Mouse (Mus musculus): ENCODE results near the gene Fndc9. TPM values are rescaled to one million over a fixed set of nuclear protein-coding genes. Genes with fewer than 3 reads are reported as not detected.
A peak's percentile ranks its signal among the peaks of the same experiment; 100 is the strongest.

Fndc9 gene
- total RNA-seq, 4 experiments from 2014 or later: not detected

DNA sequence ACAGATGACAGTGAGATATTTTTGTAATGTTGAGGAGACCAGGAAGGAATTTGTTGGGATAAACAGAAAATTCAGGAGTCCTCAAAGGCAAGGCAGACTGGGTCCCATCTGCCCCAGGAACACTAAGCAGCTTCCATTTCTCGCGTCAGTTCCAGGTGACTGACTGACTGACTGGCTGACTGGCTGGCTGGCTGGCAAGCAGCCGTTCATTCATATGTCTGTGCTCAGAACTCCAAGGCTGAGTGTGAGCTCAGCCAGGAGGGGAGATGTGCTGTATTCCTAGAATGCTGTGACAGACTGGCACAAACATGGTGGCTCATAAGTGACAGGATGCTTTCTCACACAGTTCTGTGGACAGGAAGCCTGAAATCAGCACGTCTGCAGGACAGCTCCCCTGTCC lies 1.4 kb upstream of the Fndc9 start:
- no peak for DNase-seq (ENCODE audit: low spot score in 2 of 2)

GRCm38 (mm10) chr11:46236976-46237375 lies 1.6 kb downstream of the Fndc9 start:
- DNase-seq (ENCODE audit: low spot score in 2 of 2): peak in 1 of 2 experiments; percentile 26

- no peak for DNase-seq (ENCODE audit: low spot score in 2 of 2)
Observed at GRCm38 (mm10) chr11:46241150-46241673, 5.9 kb downstream of the Fndc9 start.

GRCm38 (mm10) chr11:46241985-46242384 lies 6.7 kb downstream of the Fndc9 start:
- no peak for DNase-seq (ENCODE audit: low spot score in 2 of 2)

- no peak for DNase-seq (ENCODE audit: low spot score in 2 of 2)
Observed at GRCm38 (mm10) chr11:46244731-46245604, 9.6 kb downstream of the Fndc9 start.

- DNase-seq (ENCODE audit: low spot score in 2 of 2): no peak
Observed at GRCm38 (mm10) chr11:46245926-46246325, 10.6 kb downstream of the Fndc9 start.

GRCm38 (mm10) chr11:46246393-46246792 lies 11.1 kb downstream of the Fndc9 start:
- no peak for DNase-seq (ENCODE audit: low spot score in 2 of 2)

- DNase-seq (ENCODE audit: low spot score in 2 of 2): no peak
Observed at GRCm38 (mm10) chr11:46248352-46248751, 13.0 kb downstream of the Fndc9 start.

DNA sequence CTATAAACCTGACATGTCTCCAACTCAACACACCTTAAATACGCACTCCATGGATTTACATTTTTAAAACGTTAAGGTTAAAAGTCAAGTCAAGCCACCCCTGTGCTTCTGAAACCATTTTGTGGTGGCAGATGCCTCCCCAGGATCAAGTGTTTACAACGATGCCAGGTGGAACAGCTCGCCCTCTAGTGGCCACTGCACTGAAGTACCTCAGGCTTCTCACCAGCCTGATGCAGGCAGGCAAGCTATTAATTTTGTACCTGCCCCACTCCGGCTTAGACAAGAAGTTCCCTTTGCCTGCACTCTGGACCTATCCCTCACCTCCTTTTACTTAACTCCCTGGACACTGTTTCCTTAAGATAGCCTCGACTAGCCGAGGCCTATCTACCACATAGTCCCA lies 16.7 kb downstream of the Fndc9 start:
- DNase-seq (ENCODE audit: low spot score in 2 of 2): peak in 1 of 2 experiments; percentile 35

- DNase-seq (ENCODE audit: low spot score in 2 of 2): no peak
Observed at GRCm38 (mm10) chr11:46255291-46255690, 20.0 kb downstream of the Fndc9 start.

DNA sequence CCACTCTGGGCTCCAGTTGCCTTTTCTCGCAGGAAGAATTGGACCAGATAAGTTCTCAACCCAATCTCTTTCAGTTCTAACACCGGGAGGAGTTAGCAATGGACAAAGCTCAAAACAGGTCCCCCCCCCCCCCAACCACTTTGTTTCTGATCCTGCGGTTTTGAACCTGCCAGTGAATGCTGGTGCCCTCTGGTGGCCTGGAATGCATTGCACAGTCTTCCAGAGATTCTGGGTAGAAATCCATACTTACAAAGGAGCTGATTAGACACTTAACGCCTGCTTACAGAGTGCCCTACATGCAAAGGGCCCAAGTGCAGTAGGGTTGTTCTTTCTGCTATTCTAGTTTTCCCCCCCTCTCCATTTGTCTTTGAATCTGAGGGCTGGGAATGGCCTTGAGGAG lies 22.9 kb downstream of the Fndc9 start:
- no peak for DNase-seq (ENCODE audit: low spot score in 2 of 2)

DNA sequence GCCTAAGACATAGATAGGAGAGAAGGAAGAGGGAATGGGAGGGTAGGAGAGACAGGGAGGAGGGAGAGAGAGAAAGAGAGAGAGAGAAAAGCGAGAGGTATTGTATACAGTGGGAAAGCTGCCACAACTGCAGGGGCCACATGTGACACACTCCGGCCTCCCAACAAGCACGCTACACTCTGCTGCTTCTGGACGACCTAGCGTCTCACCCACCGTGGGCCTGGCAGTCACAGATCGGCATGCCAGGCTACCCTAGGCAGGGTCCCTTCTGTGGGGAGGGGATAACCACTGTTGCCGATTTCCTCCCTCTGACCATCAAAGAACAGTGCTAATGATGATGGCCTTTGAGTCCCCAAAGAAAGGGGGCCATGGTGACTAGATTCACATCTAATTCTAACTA lies 23.4 kb downstream of the Fndc9 start:
- no peak for DNase-seq (ENCODE audit: low spot score in 2 of 2)

DNA sequence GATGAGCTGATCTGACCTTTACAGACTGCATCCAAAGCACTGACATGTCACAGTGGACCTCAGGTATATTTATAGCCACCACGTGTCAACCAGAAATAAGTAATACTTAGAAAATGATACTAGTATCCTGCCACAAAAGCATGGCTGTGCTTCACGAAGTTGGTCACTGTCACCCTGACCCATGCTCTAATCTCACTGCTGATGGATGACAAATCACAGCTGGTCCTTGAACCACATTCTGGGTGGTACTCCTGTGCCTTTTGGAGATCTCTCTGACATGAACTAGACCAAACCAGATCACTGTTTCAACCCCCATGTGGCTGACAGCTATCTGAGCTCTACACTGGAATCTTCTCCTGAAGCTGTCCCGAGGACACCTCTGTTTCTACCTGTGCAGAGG lies 27.5 kb downstream of the Fndc9 start:
- DNase-seq (ENCODE audit: low spot score in 2 of 2): no peak

DNA sequence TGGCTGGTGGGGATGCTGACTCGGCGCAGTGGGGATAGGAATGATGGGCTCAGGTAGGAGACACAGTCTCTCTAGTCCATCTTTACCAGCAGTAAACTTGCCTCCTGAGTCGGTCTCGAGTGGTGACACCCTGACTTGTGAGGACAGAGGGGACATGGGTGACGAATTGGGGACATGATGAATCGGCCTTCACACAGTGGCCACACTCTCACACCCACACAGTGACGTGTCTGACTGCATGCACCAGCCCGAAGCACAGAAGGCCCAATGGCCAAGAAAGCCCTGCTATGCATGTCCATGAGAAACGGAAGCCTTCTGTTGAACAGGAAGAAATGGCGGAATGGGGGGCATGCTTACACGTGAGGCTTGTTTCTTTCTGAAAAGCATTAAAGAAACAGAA lies 28.0 kb downstream of the Fndc9 start:
- DNase-seq (ENCODE audit: low spot score in 2 of 2): no peak

DNA sequence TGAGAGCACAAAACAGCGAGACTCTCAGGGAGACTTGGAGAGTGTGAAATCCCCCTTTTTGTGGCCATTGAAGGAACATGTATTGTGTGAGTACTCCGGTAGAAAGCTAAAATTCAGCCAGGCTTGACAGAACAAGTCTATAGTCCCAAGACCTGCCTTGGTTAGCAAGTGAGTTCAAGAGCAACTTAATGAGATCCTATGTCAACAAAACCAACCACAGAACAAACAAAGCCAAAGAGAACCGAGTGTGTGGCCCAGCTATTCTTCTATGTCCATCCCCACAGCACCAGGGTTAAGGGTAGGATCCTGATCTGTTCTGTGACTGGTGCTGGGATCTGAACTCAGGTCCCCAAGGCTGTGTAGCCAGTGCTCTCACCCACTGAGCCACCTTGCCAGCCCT lies 29.3 kb downstream of the Fndc9 start:
- no peak for DNase-seq (ENCODE audit: low spot score in 2 of 2)

- DNase-seq (ENCODE audit: low spot score in 2 of 2): no peak
Observed at GRCm38 (mm10) chr11:46265031-46265786, 29.9 kb downstream of the Fndc9 start.

DNA sequence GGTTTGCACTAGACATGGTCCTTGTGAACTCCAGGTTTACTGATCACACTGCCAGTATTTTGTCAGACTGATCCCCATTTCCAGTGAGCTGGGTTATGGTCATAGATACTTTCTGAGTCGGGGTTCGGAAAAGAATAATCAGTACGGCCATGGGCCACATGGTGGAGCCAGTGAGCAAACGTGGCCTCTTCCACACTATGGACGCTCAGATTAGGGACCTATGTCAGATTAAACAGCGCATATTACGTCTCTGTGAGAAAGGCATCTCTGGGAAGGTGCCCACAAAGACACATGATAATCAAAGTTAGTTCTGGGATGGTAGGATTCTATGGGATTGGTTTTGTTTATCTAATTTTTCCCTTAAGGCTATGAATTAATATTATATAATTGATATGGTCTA lies 33.7 kb downstream of the Fndc9 start:
- no peak for DNase-seq (ENCODE audit: low spot score in 2 of 2)

DNA sequence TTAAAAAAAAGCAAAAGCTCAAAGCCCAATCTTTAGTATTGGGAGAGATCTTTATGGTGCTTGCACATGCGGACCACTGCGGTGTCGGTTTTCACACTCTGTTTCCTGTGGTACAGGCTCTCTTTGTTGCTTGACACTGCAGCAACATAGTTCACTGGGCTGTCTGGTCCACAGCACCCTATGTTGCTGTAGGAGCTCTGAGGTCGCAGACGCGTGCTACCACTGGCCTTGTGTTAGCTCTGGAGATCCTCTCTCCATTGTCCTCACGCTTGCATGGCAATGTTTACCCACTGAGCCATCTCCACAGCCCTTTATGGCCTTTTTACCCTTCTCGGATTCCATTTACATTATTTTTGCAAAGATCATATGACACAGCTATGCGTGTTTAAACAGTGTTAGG lies 34.1 kb downstream of the Fndc9 start:
- DNase-seq (ENCODE audit: low spot score in 2 of 2): no peak

DNA sequence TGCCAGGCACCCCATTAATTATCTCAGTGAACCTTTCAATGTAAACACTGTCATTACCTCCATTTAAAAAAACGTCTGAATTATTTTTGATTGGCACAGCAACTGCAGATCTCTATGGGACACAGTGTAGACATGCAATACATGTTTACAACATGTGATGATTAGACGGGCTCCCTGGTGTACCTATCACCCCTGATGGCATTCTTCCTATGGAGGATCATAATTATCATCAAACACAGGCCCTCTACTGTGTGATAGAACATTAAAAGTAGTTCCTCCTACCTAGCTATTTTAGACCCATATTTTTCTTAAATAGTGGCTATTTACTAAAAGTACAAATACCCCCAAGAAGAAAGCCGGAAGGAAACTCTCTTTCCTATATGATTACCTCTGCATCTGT lies 34.6 kb downstream of the Fndc9 start:
- no peak for DNase-seq (ENCODE audit: low spot score in 2 of 2)

DNA sequence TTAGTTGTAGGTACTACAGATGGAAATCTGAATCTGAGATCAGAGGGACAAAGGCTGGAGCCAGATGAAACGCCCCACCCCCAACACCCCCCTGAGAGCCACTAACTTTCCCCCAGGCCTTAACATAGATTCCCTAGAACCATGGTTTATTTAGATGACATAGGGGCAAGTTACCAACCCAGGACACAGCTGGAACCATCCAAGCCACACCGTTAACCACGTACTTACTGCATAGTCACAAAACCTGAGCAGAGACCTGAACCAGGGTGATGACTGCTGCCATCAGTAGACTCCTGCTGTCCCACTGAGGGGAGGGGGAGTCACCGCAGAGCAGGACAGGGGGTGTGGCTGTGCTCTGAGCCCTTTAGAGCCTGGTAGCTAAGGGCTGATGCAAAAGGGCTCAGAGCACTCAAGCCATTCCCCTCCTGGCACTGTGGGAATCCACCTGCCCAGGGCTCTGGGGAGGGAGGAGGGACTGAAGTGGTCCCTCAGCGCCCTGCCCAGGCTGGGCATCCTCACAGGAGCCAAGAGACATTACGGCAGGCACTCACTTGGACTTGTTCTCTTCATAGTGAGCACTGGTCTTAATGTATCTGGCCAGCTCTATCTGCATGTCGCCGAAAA lies 36.8 kb downstream of the Fndc9 start:
- no peak for DNase-seq (ENCODE audit: low spot score in 2 of 2)

DNA sequence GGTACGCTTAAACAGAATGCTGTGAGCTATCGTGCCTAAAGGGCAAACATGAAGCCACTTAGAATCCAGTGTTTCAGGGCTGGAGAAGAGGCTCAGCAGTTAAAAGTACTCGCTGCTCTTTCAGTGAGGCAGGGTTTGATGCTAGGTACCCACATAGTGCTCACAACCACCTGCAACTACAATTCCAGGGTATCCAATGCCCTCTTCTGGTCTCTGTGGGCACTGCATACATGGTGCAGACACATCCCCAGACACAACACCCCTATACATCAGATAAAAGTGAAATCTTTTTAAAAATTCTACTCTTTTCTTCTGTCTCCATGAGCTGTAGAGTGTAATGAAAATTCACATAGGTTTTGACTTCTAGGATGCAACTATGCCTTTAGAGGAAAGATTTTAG lies 38.6 kb downstream of the Fndc9 start:
- no peak for DNase-seq (ENCODE audit: low spot score in 2 of 2)

DNA sequence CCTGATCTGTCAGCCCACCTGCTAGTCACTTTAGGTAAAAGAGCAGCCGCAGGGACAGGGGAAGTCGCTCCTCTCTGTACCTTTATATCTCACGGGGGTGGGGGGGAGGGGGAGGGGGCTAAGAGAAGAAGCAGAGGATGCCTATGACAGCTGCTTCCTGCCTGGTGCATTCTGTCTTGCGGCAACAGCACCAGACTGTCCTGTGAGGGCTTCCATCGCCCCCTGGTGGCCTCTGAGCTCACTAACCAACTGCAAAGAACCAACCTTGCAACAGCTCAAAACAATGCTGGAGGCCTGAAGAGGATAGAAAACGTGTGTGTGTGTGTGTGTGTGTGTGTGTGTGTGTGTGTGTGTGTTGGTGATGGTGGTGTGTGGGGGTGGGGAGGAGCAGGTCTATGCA lies 40.0 kb downstream of the Fndc9 start:
- DNase-seq (ENCODE audit: low spot score in 2 of 2): peak; percentile 24 to 41
